Comparison of ENCODE assay signal across 22 mouse cellular contexts in genomic region chrX:56752144-56752543, GRCm38 (mm10). TPM values are rescaled to one million over a fixed set of nuclear protein-coding genes. Genes with fewer than 3 reads are reported as not detected.
DNase-seq lines count a peak whose midpoint lies in the region; ATAC-seq and TF ChIP-seq lines count a peak whose summit lies in the region.
"Had no signal": no experiment of that assay in that cellular context is flagged by ENCODE, and none has a peak within 500 bp of the region (broad histone marks: within the 10 kb centered on the region; RNA-seq: fewer than 3 reads in every experiment).

No protein-coding gene starts in this region.

- no peak for TF ChIP-seq EP300 in stomach, postnatal 0 days (optimal IDR thresholded peaks at IDR 0.05)

- no peaks in the 10 kb centered on the region for H3K27me3 ChIP-seq in liver, embryonic 15.5 days
- H3K27me3 ChIP-seq in liver, embryonic 11.5 days (replicated peaks; ENCODE audit: control insufficient read depth, insufficient read depth, low read length) = no peaks in the 10 kb centered on the region
- H3K27me3 ChIP-seq in stomach, postnatal 0 days (ENCODE audit: control insufficient read depth, insufficient read depth, low read length) = no peaks in the 10 kb centered on the region
- H3K27me3 ChIP-seq: heart, embryonic 13.5 days; hindbrain, embryonic 13.5 days; limb, embryonic 13.5 days; midbrain, embryonic 12.5 days had no signal

- H3K9ac ChIP-seq in liver, embryonic 15.5 days = no peak overlapping the region
- no peak overlapping the region for H3K9ac ChIP-seq in liver, embryonic 11.5 days (ENCODE audit: low read depth, low read length)
- H3K9ac ChIP-seq in stomach, postnatal 0 days (ENCODE audit: low read length) = no peak overlapping the region
- H3K9ac ChIP-seq: forebrain, postnatal 0 days; heart, embryonic 13.5 days; hindbrain, embryonic 13.5 days; limb, embryonic 13.5 days; lung, embryonic 14.5 days; midbrain, embryonic 12.5 days had no signal

- H3K4me3 ChIP-seq in liver, embryonic 15.5 days (replicated peaks) = no peak overlapping the region
- no peak overlapping the region for H3K4me3 ChIP-seq in liver, embryonic 11.5 days (ENCODE audit: low read depth, low read length)
- H3K4me3 ChIP-seq in stomach, postnatal 0 days (ENCODE audit: low read depth, low read length) = no peak overlapping the region
- H3K4me3 ChIP-seq: heart, embryonic 13.5 days; hindbrain, embryonic 13.5 days; limb, embryonic 13.5 days; midbrain, embryonic 12.5 days had no signal

- no peaks in the 10 kb centered on the region for H3K9me3 ChIP-seq in liver, embryonic 15.5 days (replicated peaks)
- H3K9me3 ChIP-seq in liver, embryonic 11.5 days (ENCODE audit: control insufficient read depth, low read length) = no peaks in the 10 kb centered on the region
- H3K9me3 ChIP-seq in stomach, postnatal 0 days (ENCODE audit: control insufficient read depth, low read length) = no peaks in the 10 kb centered on the region
- H3K9me3 ChIP-seq: heart, embryonic 13.5 days; hindbrain, embryonic 13.5 days; limb, embryonic 13.5 days; midbrain, embryonic 12.5 days had no signal

- peak; percentile 13 for DNase-seq in gastrocnemius, adult 18-20 months (ENCODE audit: low spot score)
- DNase-seq in gastrocnemius, postnatal 14 days = no peak
- DNase-seq in liver, embryonic 11.5 days (ENCODE audit: low spot score) = no peak
- peak; percentile 41 for DNase-seq in lung, postnatal 36 days
- no peak for DNase-seq in lung, postnatal 4 days
- peak; percentile 61 for DNase-seq in stomach, postnatal 0 days (ENCODE audit: low spot score)
- DNase-seq in neural tube, embryonic 10.5 days (ENCODE audit: extremely low spot score, low spot score) = no peak
- DNase-seq: adrenal gland, postnatal 36 days; cerebellum, adult 11-12 months; kidney, adult 2 months; layer of hippocampus, adult 9-11 months; right cerebral cortex, postnatal 25 days; spleen, adult 18-20 months; thymus, postnatal 25 days had no signal

- H3K36me3 ChIP-seq in liver, embryonic 15.5 days (replicated peaks) = no peaks in the 10 kb centered on the region
- no peaks in the 10 kb centered on the region for H3K36me3 ChIP-seq in liver, embryonic 11.5 days (ENCODE audit: control insufficient read depth, insufficient read depth, low read length)
- no peaks in the 10 kb centered on the region for H3K36me3 ChIP-seq in stomach, postnatal 0 days (ENCODE audit: control insufficient read depth, insufficient read depth, low read length)
- H3K36me3 ChIP-seq: limb, embryonic 13.5 days; midbrain, embryonic 12.5 days had no signal

- intact Hi-C loops in gastrocnemius, postnatal 14 days (cut with DNase I; ENCODE audit: low total_unique reads) = no loop called here

- TF ChIP-seq CTCF in stomach, postnatal 0 days (IDR thresholded peaks at IDR 0.05; ENCODE audit: low read depth) = no peak

- H3K4me1 ChIP-seq in liver, embryonic 15.5 days (replicated peaks) = peaks cover 10% of the 10 kb centered on the region; the same call in 1 of the 2 replicates
- H3K4me1 ChIP-seq in liver, embryonic 11.5 days (replicated peaks; ENCODE audit: control insufficient read depth, insufficient read depth, low read length) = no peaks in the 10 kb centered on the region
- H3K4me1 ChIP-seq in stomach, postnatal 0 days (replicated peaks; ENCODE audit: control insufficient read depth, insufficient read depth) = no peaks in the 10 kb centered on the region
- H3K4me1 ChIP-seq: hindbrain, embryonic 13.5 days; limb, embryonic 13.5 days; midbrain, embryonic 12.5 days had no signal

- 0 out of 2 replicates have a peak, but pooled peaks have one; percentile 56 for ATAC-seq in liver, embryonic 15.5 days (ENCODE audit: insufficient read depth)
- ATAC-seq in liver, embryonic 11.5 days (replicated peaks; ENCODE audit: low FRiP score) = no peak
- ATAC-seq in stomach, postnatal 0 days (ENCODE audit: low FRiP score, low TSS enrichment) = peak; percentile 86
- ATAC-seq: forebrain, postnatal 0 days had no signal

- WGBS in liver, embryonic 15.5 days (ENCODE audit: insufficient replicate concordance) = 56% methylated on average over 6 of the region's 6 CpGs
- WGBS in liver, embryonic 11.5 days = 76% methylated on average over 6 of the region's 6 CpGs
- 41% methylated on average over 6 of the region's 6 CpGs for WGBS in stomach, postnatal 0 days

- H3K4me2 ChIP-seq in liver, embryonic 15.5 days = no peak overlapping the region
- no peak overlapping the region for H3K4me2 ChIP-seq in liver, embryonic 11.5 days
- H3K4me2 ChIP-seq in stomach, postnatal 0 days (replicated peaks; ENCODE audit: low read depth) = no peak overlapping the region
- H3K4me2 ChIP-seq: heart, embryonic 13.5 days; hindbrain, embryonic 13.5 days; limb, embryonic 13.5 days; lung, embryonic 14.5 days; midbrain, embryonic 12.5 days had no signal

- H3K27ac ChIP-seq in liver, embryonic 15.5 days (replicated peaks) = no peak overlapping the region
- no peak overlapping the region for H3K27ac ChIP-seq in liver, embryonic 11.5 days (ENCODE audit: low read depth, low read length)
- H3K27ac ChIP-seq in stomach, postnatal 0 days (replicated peaks) = no peak overlapping the region
- H3K27ac ChIP-seq: heart, embryonic 13.5 days; hindbrain, embryonic 13.5 days; kidney, postnatal 0 days; limb, embryonic 13.5 days; midbrain, embryonic 12.5 days had no signal

RNA-seq across cellular contexts. Expression of gene Fhl1, which starts 20.6 kb away (rescaled TPM):
- total RNA-seq in gastrocnemius, adult 18-20 months (2021) = 1,000 to 10,000 TPM; 1,822 to 2,163 TPM
- 1,000 to 10,000 TPM; 1,001 to 1,517 TPM for total RNA-seq in gastrocnemius, postnatal 14 days (2021)
- 17.6 and 22.2 TPM in 2 replicates for polyA plus RNA-seq in liver, embryonic 15.5 days (2015; fragmentation: Nextera tagmentation; extraction: Ambion mirVana)
- 17.2 and 19.7 TPM in 2 replicates for polyA plus RNA-seq in liver, embryonic 11.5 days (2014; fragmentation: Nextera tagmentation; extraction: Ambion mirVana)
- 386 and 394 TPM in 2 replicates for polyA plus RNA-seq in stomach, postnatal 0 days (2015; fragmentation: Nextera tagmentation; extraction: Ambion mirVana)

Comparison
In these comparisons a context has a peak if more than half of its experiments do, and no peak if none do; other contexts are left out.
1. DNase-seq: peak in gastrocnemius, adult 18-20 months (single experiment), lung, postnatal 36 days (single experiment) and stomach, postnatal 0 days (single experiment); none in gastrocnemius, postnatal 14 days (single experiment), liver, embryonic 11.5 days (single experiment), lung, postnatal 4 days (0 of 2) and neural tube, embryonic 10.5 days (single experiment).
2. RNA of gene Fhl1, which starts 20.6 kb away (polyA plus RNA-seq): 386 to 394 TPM in stomach, postnatal 0 days; 17.6 to 22.2 TPM in liver, embryonic 15.5 days and 17.2 to 19.7 TPM in liver, embryonic 11.5 days; every median in the first group is over 10 times any median in the second.